In the genomic region with DNA sequence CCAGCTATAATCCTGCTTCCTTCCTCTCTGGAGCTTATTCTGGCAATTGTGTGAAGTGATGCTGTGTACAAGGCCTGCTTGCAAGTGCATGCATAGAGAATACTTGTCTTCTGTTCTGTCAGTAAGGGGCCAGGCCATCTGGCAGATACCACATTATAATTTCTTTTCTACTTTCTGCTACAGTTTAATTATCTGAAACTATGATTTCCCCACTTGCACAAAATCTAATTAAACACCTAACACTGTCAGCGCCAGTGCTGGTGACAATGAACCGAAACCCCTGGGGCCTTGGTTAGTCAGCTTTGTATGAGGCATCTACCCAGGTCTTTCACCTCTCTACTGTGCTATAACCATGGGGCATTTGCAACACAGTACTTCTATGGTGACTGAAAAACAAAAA, we compare ENCODE assay signal across 24 mouse cellular contexts.
DNase-seq lines count a peak whose midpoint lies in the region; ATAC-seq and TF ChIP-seq lines count a peak whose summit lies in the region.
"Had no signal": no experiment of that assay in that cellular context is flagged by ENCODE, and none has a peak within 500 bp of the region (broad histone marks: within the 10 kb centered on the region; RNA-seq: fewer than 3 reads in every experiment).

No protein-coding gene starts in this region.

- no peak for DNase-seq in forebrain, embryonic 11.5 days (ENCODE audit: low spot score)
- DNase-seq in forebrain, embryonic 10.5 days (ENCODE audit: extremely low spot score, low spot score) = no peak
- DNase-seq in hindbrain, embryonic 14.5 days (ENCODE audit: low spot score) = no peak
- no peak for DNase-seq in spleen, adult 18-20 months
- no peak for DNase-seq in left cerebral cortex, adult 8-10 months (ENCODE audit: low spot score in 2 of 2)
- no peak for DNase-seq in layer of hippocampus, adult 2 months (ENCODE audit: low spot score in 2 of 2)
- DNase-seq: cerebellum, adult 11-12 months; cerebellum, postnatal 25 days; gastrocnemius, postnatal 10 days; heart, postnatal 14 days; kidney, adult 18-20 months; liver; retina, postnatal 1 day; thymus, postnatal 14 days had no signal

- no peak overlapping the region for H3K9ac ChIP-seq in forebrain, embryonic 11.5 days (ENCODE audit: low read length)
- H3K9ac ChIP-seq in midbrain, embryonic 13.5 days (replicated peaks) = no peak overlapping the region
- H3K9ac ChIP-seq in midbrain, embryonic 16.5 days (ENCODE audit: low read depth, low read length) = no peak overlapping the region
- no peak overlapping the region for H3K9ac ChIP-seq in hindbrain, embryonic 14.5 days
- H3K9ac ChIP-seq: embryonic facial prominence, embryonic 12.5 days; heart, embryonic 13.5 days; liver, embryonic 15.5 days; lung, embryonic 15.5 days; neural tube, embryonic 12.5 days had no signal

- 71% methylated on average over 2 of the region's 2 CpGs for WGBS in forebrain, embryonic 11.5 days
- WGBS in forebrain, embryonic 10.5 days = 91% methylated on average over 2 of the region's 2 CpGs
- 65% methylated on average over 2 of the region's 2 CpGs for WGBS in midbrain, embryonic 13.5 days
- 65% methylated on average over 2 of the region's 2 CpGs for WGBS in midbrain, embryonic 16.5 days
- WGBS in hindbrain, embryonic 14.5 days = 51% methylated on average over 2 of the region's 2 CpGs

- 0 out of 2 replicates have a peak overlapping the region, but pooled peaks have one; percentile 31 for H3K27ac ChIP-seq in forebrain, embryonic 11.5 days (ENCODE audit: low read depth, low read length)
- no peak overlapping the region for H3K27ac ChIP-seq in forebrain, embryonic 10.5 days
- no peak overlapping the region for H3K27ac ChIP-seq in midbrain, embryonic 13.5 days
- no peak overlapping the region for H3K27ac ChIP-seq in midbrain, embryonic 16.5 days (ENCODE audit: low read length)
- H3K27ac ChIP-seq in hindbrain, embryonic 14.5 days = no peak overlapping the region
- H3K27ac ChIP-seq in layer of hippocampus, adult 2 months = no peak overlapping the region
- H3K27ac ChIP-seq: embryonic facial prominence, embryonic 12.5 days; heart, embryonic 13.5 days; kidney, postnatal 0 days; limb, embryonic 10.5 days; liver, embryonic 15.5 days; lung, embryonic 15.5 days; neural tube, embryonic 12.5 days had no signal

- H3K27me3 ChIP-seq in forebrain, embryonic 11.5 days (ENCODE audit: control insufficient read depth, insufficient read depth, low read length) = no peaks in the 10 kb centered on the region
- H3K27me3 ChIP-seq in forebrain, embryonic 10.5 days (ENCODE audit: poor library complexity, severe bottlenecking) = no peaks in the 10 kb centered on the region
- no peaks in the 10 kb centered on the region for H3K27me3 ChIP-seq in midbrain, embryonic 13.5 days
- no peaks in the 10 kb centered on the region for H3K27me3 ChIP-seq in midbrain, embryonic 16.5 days (ENCODE audit: control insufficient read depth, insufficient read depth, low read depth, low read length)
- no peaks in the 10 kb centered on the region for H3K27me3 ChIP-seq in hindbrain, embryonic 14.5 days (ENCODE audit: control insufficient read depth, insufficient read depth, low read length)
- H3K27me3 ChIP-seq: embryonic facial prominence, embryonic 12.5 days; heart, embryonic 13.5 days; liver, embryonic 15.5 days; lung, embryonic 15.5 days; megakaryocyte, embryonic 14.5 days; neural tube, embryonic 12.5 days had no signal

- TF ChIP-seq CTCF in layer of hippocampus, adult 2 months (conservative IDR thresholded peaks at IDR 0.05) = no peak

- H3K4me3 ChIP-seq in forebrain, embryonic 11.5 days (ENCODE audit: low read depth, low read length) = no peak overlapping the region
- no peak overlapping the region for H3K4me3 ChIP-seq in forebrain, embryonic 10.5 days
- no peak overlapping the region for H3K4me3 ChIP-seq in midbrain, embryonic 13.5 days (replicated peaks)
- no peak overlapping the region for H3K4me3 ChIP-seq in midbrain, embryonic 16.5 days (ENCODE audit: low read depth, low read length)
- no peak overlapping the region for H3K4me3 ChIP-seq in hindbrain, embryonic 14.5 days (replicated peaks; ENCODE audit: low read length)
- no peak overlapping the region for H3K4me3 ChIP-seq in layer of hippocampus, adult 2 months
- H3K4me3 ChIP-seq: embryonic facial prominence, embryonic 12.5 days; heart, embryonic 13.5 days; limb, embryonic 10.5 days; liver, embryonic 15.5 days; lung, embryonic 15.5 days; megakaryocyte, embryonic 14.5 days; neural tube, embryonic 12.5 days had no signal

- H3K4me1 ChIP-seq in forebrain, embryonic 11.5 days (replicated peaks; ENCODE audit: control insufficient read depth, insufficient read depth, low read length) = no peaks in the 10 kb centered on the region; the same call in 1 of the 2 replicates
- H3K4me1 ChIP-seq in forebrain, embryonic 10.5 days = peaks cover 18% of the 10 kb centered on the region
- H3K4me1 ChIP-seq in midbrain, embryonic 13.5 days (replicated peaks) = peaks cover 17% of the 10 kb centered on the region
- peaks cover 12% of the 10 kb centered on the region for H3K4me1 ChIP-seq in midbrain, embryonic 16.5 days (ENCODE audit: control insufficient read depth, insufficient read depth, low read length)
- H3K4me1 ChIP-seq in hindbrain, embryonic 14.5 days (replicated peaks; ENCODE audit: control insufficient read depth, insufficient read depth, low read length) = peaks cover 19% of the 10 kb centered on the region
- H3K4me1 ChIP-seq: liver, embryonic 15.5 days; megakaryocyte, embryonic 14.5 days; neural tube, embryonic 12.5 days had no signal

- ATAC-seq in forebrain, embryonic 11.5 days (replicated peaks; ENCODE audit: low FRiP score) = 0 out of 2 replicates have a peak, but pooled peaks have one; percentile 53
- peak; percentile 40; the same call in 1 of the 2 replicates for ATAC-seq in midbrain, embryonic 13.5 days
- ATAC-seq in midbrain, embryonic 16.5 days = no peak
- ATAC-seq in hindbrain, embryonic 14.5 days (ENCODE audit: low FRiP score) = peak; percentile 60; the same call in 1 of the 2 replicates

- no peak overlapping the region for H3K4me2 ChIP-seq in forebrain, embryonic 11.5 days (ENCODE audit: low read depth, low read length, severe bottlenecking)
- no peak overlapping the region for H3K4me2 ChIP-seq in midbrain, embryonic 13.5 days (replicated peaks)
- H3K4me2 ChIP-seq in midbrain, embryonic 16.5 days (ENCODE audit: low read length) = no peak overlapping the region
- H3K4me2 ChIP-seq in hindbrain, embryonic 14.5 days (replicated peaks) = no peak overlapping the region
- H3K4me2 ChIP-seq: embryonic facial prominence, embryonic 12.5 days; heart, embryonic 13.5 days; liver, embryonic 15.5 days; lung, embryonic 15.5 days; neural tube, embryonic 12.5 days had no signal

- no peaks in the 10 kb centered on the region for H3K9me3 ChIP-seq in forebrain, embryonic 11.5 days (ENCODE audit: control insufficient read depth, low read length)
- no peaks in the 10 kb centered on the region for H3K9me3 ChIP-seq in forebrain, embryonic 10.5 days
- no peaks in the 10 kb centered on the region for H3K9me3 ChIP-seq in midbrain, embryonic 13.5 days
- H3K9me3 ChIP-seq in midbrain, embryonic 16.5 days (replicated peaks; ENCODE audit: control insufficient read depth, low read length, poor library complexity, severe bottlenecking) = no peaks in the 10 kb centered on the region
- H3K9me3 ChIP-seq in hindbrain, embryonic 14.5 days (ENCODE audit: control insufficient read depth, low read length) = no peaks in the 10 kb centered on the region
- H3K9me3 ChIP-seq: embryonic facial prominence, embryonic 12.5 days; heart, embryonic 13.5 days; limb, embryonic 10.5 days; liver, embryonic 15.5 days; lung, embryonic 15.5 days; neural tube, embryonic 12.5 days had no signal

- no peaks in the 10 kb centered on the region for H3K36me3 ChIP-seq in forebrain, embryonic 11.5 days (ENCODE audit: control insufficient read depth, insufficient read depth, low read length)
- no peaks in the 10 kb centered on the region for H3K36me3 ChIP-seq in forebrain, embryonic 10.5 days (replicated peaks)
- H3K36me3 ChIP-seq in midbrain, embryonic 13.5 days = no peaks in the 10 kb centered on the region
- no peaks in the 10 kb centered on the region for H3K36me3 ChIP-seq in midbrain, embryonic 16.5 days (ENCODE audit: control insufficient read depth, insufficient read depth, low read length)
- no peaks in the 10 kb centered on the region for H3K36me3 ChIP-seq in hindbrain, embryonic 14.5 days (replicated peaks; ENCODE audit: control insufficient read depth, insufficient read depth)
- H3K36me3 ChIP-seq: embryonic facial prominence, embryonic 12.5 days; heart, embryonic 13.5 days; limb, embryonic 10.5 days; liver, embryonic 15.5 days; lung, embryonic 15.5 days; neural tube, embryonic 12.5 days had no signal
